Mouse (Mus musculus) hindbrain, embryonic 12.5 days (tissue): ENCODE measurements around the gene Zic2. TPM values are rescaled to one million over a fixed set of nuclear protein-coding genes. Genes with fewer than 3 reads are reported as not detected.
A peak's percentile ranks its signal among the peaks of the same experiment; 100 is the strongest.

Experiments used
- ATAC-seq: fragments of 200-750 bp; cut with Nextera tagmentation; 2 replicates; pipeline ENCODE4 v1.8.0; 2017; ENCODE audit warnings: moderate TSS enrichment; ENCODE audit not compliant: low FRiP score
- H3K27ac ChIP-seq: fragments of 300-500 bp; sonication (generic); 2 replicates; pipeline ENCODE4 v1.5.1; 2016; ENCODE audit warnings: mild to moderate bottlenecking
- H3K27me3 ChIP-seq: fragments of 300-500 bp; sonication (generic); 2 replicates; pipeline ENCODE4 v1.6.1; 2016; ENCODE audit warnings: mild to moderate bottlenecking
- H3K36me3 ChIP-seq: fragments of 300-500 bp; sonication (generic); 2 replicates; pipeline ENCODE4 v1.6.1; 2016; ENCODE audit warnings: mild to moderate bottlenecking
- H3K4me1 ChIP-seq: fragments of 300-500 bp; sonication (generic); 2 replicates; pipeline ENCODE4 v1.6.1; 2016
- H3K4me2 ChIP-seq: fragments of 300-500 bp; sonication (generic); replicated peaks from 2 replicates; pipeline ENCODE4 v1.6.1; 2016; ENCODE audit warnings: mild to moderate bottlenecking
- H3K4me3 ChIP-seq: fragments of 300-500 bp; sonication (generic); 2 replicates; pipeline ENCODE4 v1.5.1; 2016; ENCODE audit warnings: mild to moderate bottlenecking
- H3K9ac ChIP-seq: fragments of 300-500 bp; sonication (generic); 2 replicates; pipeline ENCODE4 v1.6.1; 2016; ENCODE audit warnings: mild to moderate bottlenecking, moderate library complexity
- H3K9me3 ChIP-seq: fragments of 300-500 bp; sonication (generic); replicated peaks from 2 replicates; pipeline ENCODE4 v1.6.1; 2016; ENCODE audit warnings: mild to moderate bottlenecking
- WGBS: fragments of 180-500 bp; shearing (Covaris S2); methylation state at CpG from one replicate; pipeline ENCODE4 v1.1.7; 2016; 5-methylcytosine and 5-hydroxymethylcytosine counted together
- polyA plus RNA-seq: library from polyadenylated mRNA; unstranded; fragments of >200 nt; fragmentation: Nextera tagmentation; extraction: Ambion mirVana; gene quantifications from 2 replicates; pipeline ENCODE4 v1.2.1, GENCODE M21; 2016

The Zic2 gene
- polyA plus RNA-seq, 1 experiment from 2014 or later: 18.3 TPM

- no peak overlapping the region for H3K27ac ChIP-seq
- 3% methylated on average over 12 of the region's 12 CpGs for WGBS
- H3K9ac ChIP-seq: no peak overlapping the region
Measured at GRCm38 (mm10) chr14:122489686-122490414, 14.6 kb downstream of the Zic2 start.

GRCm38 (mm10) chr14:122490441-122491328, 15.4 kb downstream of the Zic2 start, which contains the start of gene Gm10837:
Gene Gm10837, plus strand, starts transcription at chr14:122490586.
- H3K9ac ChIP-seq: peak within 1 kb of the TSS; percentile 42
- H3K27me3 ChIP-seq: peaks cover 55% of the 10 kb centered on the region
- no peaks in the 10 kb centered on the region for H3K36me3 ChIP-seq
- under 1% methylated on average over 50 of the region's 51 CpGs for WGBS
- peaks cover 4% of the 10 kb centered on the region; the same call in 1 of the 2 replicates for H3K9me3 ChIP-seq
- peak within 1 kb of the TSS; percentile 33 for H3K4me3 ChIP-seq
- H3K4me1 ChIP-seq: peaks cover 6% of the 10 kb centered on the region; the same call in 1 of the 2 replicates
- peak within 1 kb of the TSS; percentile 54 for H3K4me2 ChIP-seq
- ATAC-seq: peak; percentile 84
- H3K27ac ChIP-seq: peak within 1 kb of the TSS; percentile 58

More at GRCm38 (mm10) chr14:122489686-122490414, 14.6 kb downstream of the Zic2 start:
- H3K4me1 ChIP-seq: peaks cover 13% of the 10 kb centered on the region
- peaks cover 63% of the 10 kb centered on the region for H3K27me3 ChIP-seq
- H3K36me3 ChIP-seq: no peaks in the 10 kb centered on the region
- peak overlapping the region; percentile 54 for H3K4me2 ChIP-seq
- ATAC-seq: no peak
- H3K9me3 ChIP-seq: peaks cover 4% of the 10 kb centered on the region; the same call in 1 of the 2 replicates
- H3K4me3 ChIP-seq: peak overlapping the region; percentile 33

DNA sequence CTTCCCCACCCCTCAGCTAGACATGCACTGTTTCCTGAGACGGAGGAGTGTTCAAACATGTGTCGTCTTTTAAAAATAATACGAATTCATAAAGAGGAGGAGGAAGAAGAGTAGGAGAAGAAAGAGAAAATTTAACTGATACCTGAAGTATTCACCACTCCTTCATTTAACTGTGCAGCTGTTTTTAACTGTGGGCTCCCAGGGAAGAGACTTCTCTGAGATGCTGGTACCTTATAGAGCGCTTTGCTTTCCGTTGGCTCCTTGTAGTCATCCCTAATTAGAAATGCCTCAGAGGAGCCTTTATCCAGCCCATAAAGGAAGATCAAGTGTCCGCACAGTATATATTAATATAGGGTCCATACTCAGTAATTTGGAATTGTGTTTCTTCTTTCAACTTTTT, 16.3 kb downstream of the Zic2 start:
- Histone ChIP-seq H3K27ac (no peak overlapping the region), H3K36me3 (no peaks in the 10 kb centered on the region), H3K4me1 (peaks cover 6% of the 10 kb centered on the region; the same call in 1 of the 2 replicates), H3K4me2 (no peak overlapping the region), H3K9ac (no peak overlapping the region), H3K4me3 (no peak overlapping the region), H3K27me3 (peaks cover 47% of the 10 kb centered on the region), H3K9me3 (peaks cover 4% of the 10 kb centered on the region; the same call in 1 of the 2 replicates)
- 69% methylated on average over 6 of the region's 6 CpGs for WGBS
- ATAC-seq: no peak

DNA sequence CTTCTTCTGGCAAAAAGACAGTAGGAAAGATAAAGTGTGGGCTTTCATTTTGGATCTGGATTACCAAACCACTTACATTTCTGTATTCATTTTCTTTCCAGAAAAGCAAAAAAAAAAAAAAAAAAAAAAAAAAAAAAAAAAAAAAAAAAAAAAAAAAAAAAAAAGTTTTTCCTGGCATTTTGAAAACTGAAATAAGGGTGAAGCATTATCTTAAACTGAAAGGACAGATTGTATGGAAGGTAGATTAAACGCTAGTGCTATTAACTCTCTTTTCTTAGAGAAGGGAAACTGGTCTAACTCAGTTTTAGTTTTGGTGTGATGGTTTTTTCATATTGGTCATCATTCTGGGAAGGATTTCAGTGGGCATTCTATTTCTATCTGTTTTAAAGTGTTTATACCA, 16.8 kb downstream of the Zic2 start:
- ATAC-seq: no peak
- Histone ChIP-seq H3K36me3 (no peaks in the 10 kb centered on the region), H3K4me3 (no peak overlapping the region), H3K4me2 (no peak overlapping the region), H3K4me1 (peaks cover 6% of the 10 kb centered on the region; the same call in 1 of the 2 replicates), H3K9ac (no peak overlapping the region), H3K9me3 (peaks cover 4% of the 10 kb centered on the region; the same call in 1 of the 2 replicates), H3K27ac (no peak overlapping the region), H3K27me3 (peaks cover 45% of the 10 kb centered on the region)
- WGBS: 68% methylated on average over 1 of the region's 1 CpGs

DNA sequence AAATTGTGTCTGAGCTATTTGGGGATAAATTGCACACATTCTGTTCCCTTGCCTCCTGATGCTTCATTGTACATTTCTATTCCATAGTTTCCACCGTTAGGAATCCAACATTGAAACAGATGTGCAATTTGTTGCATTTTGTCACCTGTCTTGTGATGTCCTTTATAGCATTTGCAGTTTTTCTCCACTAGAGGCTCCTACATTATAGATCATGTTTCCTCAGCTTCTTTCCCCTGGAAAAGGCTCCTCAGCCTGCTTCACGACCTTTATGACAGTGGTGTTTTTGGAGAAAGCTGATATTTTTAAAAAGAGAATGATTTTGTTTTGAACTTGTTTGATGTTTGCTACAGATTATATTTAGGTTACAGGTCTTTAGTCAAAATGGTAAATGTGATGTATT, 33.8 kb downstream of the Zic2 start:
- Histone ChIP-seq H3K4me3 (no peak overlapping the region), H3K27ac (no peak overlapping the region)
- no peak for ATAC-seq

DNA sequence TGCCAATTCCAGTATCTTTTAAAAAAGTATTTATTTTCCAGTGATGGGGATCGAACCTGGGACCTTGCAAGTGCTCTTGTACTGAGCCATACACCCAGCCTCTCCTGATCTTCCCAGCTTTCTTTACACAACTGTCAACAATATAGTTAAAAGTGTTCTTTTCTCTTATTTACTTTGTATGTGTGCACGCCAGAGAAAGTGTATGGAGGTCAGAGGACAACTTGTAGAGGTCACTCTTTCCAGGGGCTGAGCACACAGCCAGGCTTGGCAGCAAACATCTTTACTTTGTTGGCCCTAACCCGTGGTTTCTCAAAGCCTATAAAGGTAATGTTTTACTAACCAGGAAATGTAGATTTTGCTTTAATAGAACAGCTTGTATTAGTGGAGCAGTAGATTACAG, 36.3 kb downstream of the Zic2 start:
- no peak overlapping the region for H3K4me2 ChIP-seq
- 67% methylated on average over 3 of the region's 3 CpGs for whole genome bisulfite sequencing
- no peak overlapping the region for H3K9ac ChIP-seq
- no peaks in the 10 kb centered on the region for H3K4me1 ChIP-seq
- H3K4me3 ChIP-seq: no peak overlapping the region
- H3K27me3 ChIP-seq: no peaks in the 10 kb centered on the region
- H3K27ac ChIP-seq: no peak overlapping the region
- H3K9me3 ChIP-seq: no peaks in the 10 kb centered on the region
- ATAC-seq: no peak
- no peaks in the 10 kb centered on the region for H3K36me3 ChIP-seq

More for the DNA sequence above, 33.8 kb downstream of the Zic2 start:
- Histone ChIP-seq H3K36me3 (no peaks in the 10 kb centered on the region), H3K4me1 (no peaks in the 10 kb centered on the region), H3K27me3 (no peaks in the 10 kb centered on the region), H3K4me2 (no peak overlapping the region), H3K9me3 (no peaks in the 10 kb centered on the region), H3K9ac (no peak overlapping the region)
- WGBS: 36% methylated on average over 2 of the region's 2 CpGs

DNA sequence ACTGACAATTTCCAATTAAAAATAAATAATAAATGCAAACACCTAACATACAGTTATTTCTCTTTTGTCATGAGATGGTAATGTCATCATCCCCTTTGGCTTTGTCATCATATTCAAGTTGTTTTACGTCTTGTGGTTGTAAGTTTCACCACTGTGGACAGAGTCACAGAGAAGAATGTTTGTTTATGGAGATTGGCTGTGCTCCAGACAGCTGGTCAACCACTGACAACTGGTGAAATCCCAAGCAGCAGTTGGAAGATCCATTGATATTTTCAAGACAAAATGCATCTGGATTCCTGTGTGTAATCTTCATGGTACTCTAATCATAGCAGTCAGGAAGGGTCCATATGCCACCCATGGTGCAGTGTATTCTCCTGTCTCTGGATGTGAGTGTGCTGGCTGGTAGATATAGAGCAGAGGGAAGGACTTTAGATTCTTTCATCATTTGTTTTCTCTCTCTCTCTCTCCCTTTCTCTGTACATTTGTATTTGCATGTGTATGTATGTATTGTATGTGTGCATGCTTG, 38.3 kb downstream of the Zic2 start:
- WGBS: 79% methylated on average over 1 of the region's 1 CpGs

DNA sequence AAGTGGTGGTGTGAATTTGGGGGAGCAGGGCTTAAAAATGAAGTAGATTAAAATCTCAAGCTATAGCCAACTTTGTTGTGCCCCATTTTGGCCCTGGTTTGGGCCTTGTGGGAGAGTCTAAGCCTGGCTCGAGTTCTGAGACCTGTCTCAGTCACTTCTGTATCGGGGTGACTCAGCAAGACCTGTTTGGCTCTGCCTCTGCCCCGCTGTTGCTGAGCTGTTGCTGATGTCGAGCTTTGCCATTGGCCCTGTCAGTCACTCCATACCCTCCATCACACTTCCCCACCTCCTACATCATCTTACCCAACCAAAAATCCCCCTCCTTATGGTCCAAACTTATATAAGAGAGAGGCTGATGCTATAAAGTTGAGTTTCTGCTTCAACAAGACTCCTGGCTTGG, 53.2 kb downstream of the Zic2 start:
- H3K27me3 ChIP-seq: no peaks in the 10 kb centered on the region
- H3K4me1 ChIP-seq: peaks cover under 1% of the 10 kb centered on the region; the same call in 1 of the 2 replicates
- 88% methylated on average over 4 of the region's 4 CpGs for WGBS
- no peak overlapping the region for H3K9ac ChIP-seq
- no peaks in the 10 kb centered on the region for H3K36me3 ChIP-seq
- no peak overlapping the region for H3K4me2 ChIP-seq
- H3K9me3 ChIP-seq: no peaks in the 10 kb centered on the region
- no peak for ATAC-seq
- no peak overlapping the region for H3K27ac ChIP-seq
- no peak overlapping the region for H3K4me3 ChIP-seq

More for the DNA sequence above, 38.3 kb downstream of the Zic2 start:
- no peaks in the 10 kb centered on the region for H3K9me3 ChIP-seq
- H3K4me3 ChIP-seq: no peak overlapping the region
- no peak for ATAC-seq
- H3K27me3 ChIP-seq: no peaks in the 10 kb centered on the region
- no peak overlapping the region for H3K9ac ChIP-seq
- H3K4me2 ChIP-seq: no peak overlapping the region
- H3K27ac ChIP-seq: no peak overlapping the region
- no peaks in the 10 kb centered on the region for H3K4me1 ChIP-seq
- no peaks in the 10 kb centered on the region for H3K36me3 ChIP-seq

Other genes with a start within 250 kb of the Zic2 start
- gene Gm5089, start 24.3 kb upstream of the Zic2 start, polyA plus RNA-seq: 2.8 and 4.0 TPM in 2 replicates
- gene Zic5, start 9.8 kb upstream of the Zic2 start, polyA plus RNA-seq: 18.1 and 25.0 TPM in 2 replicates
- gene Gm10837, start 15.2 kb downstream of the Zic2 start, polyA plus RNA-seq: 0.55 and 0.58 TPM in 2 replicates
- gene Pcca, start 58.9 kb downstream of the Zic2 start, polyA plus RNA-seq: 33.4 and 34.9 TPM in 2 replicates